Mouse (Mus musculus): ENCODE data around the gene Etv6.

Gene Etv6

DNA sequence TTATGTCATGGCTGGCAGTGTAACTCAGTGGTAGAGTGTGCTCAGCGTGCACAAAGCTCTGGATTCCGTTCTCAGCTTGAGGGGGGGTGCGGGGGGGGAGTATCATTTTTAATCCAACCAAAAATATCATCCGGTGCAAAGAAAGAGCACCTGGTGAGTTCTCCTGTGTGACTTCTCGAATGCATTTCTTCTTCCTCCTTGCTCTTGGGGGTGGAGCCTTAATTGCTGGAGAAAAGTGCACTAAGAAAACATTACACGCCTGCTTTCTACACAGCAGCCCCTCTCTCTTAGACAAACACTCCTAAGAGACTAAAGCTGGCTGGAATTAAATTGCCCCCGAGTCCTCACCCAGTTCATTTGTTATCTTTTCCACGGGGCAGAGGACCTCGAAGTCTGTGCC lies 139.6 kb downstream of the Etv6 start:
- no peak for DNase-seq

DNA sequence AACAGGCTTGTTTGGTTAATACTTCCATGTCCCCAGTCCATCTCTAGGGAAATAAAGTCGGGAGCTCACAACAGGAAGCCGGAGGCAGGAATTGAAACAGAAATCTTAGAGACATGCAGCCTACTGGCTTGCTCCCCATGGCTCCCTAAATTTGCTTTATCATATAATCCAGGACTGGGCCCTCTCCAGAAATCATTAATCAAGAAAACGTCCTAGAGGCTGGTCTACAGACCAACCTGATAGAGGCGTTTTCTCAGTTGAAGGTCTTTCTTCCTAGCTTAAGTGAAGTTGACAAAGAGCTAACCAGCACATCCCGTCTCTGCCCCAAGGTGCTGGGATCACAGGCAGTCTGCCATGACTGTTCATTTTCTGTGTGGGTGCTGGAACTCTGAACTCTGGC lies 141.7 kb downstream of the Etv6 start:
- no peak for DNase-seq

DNA sequence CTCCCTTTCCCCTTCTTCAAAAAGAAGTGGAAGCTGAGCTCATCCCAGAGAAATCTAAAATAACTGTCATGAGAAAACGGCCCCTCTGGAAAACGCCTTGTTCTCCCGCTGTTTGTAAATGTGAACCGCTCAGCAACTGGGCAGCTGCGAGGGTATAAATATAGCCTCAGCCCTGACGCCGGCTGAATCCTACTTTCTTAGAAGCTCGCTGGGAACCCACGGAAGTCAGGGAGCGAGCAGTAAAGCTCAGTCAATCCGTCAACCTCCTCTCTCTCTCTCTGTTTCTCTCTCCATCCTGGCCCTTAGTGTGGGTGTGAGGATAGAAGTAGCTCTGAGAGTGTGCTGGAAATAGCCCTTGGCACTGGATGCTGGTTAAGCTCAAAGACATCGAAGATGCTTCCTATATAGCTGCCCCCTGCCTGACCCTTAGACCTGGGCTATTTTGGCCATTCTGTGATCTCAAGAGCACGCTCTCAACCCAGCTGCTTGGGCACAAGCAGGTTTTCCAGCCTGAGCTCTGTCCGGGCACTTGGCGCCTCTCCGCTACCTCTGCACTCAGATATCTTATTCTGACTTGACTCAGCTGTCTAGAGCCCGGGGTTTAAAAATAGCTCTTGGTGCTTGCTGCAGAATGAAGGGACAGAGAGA lies 146.9 kb downstream of the Etv6 start:
- DNase-seq = no peak

DNA sequence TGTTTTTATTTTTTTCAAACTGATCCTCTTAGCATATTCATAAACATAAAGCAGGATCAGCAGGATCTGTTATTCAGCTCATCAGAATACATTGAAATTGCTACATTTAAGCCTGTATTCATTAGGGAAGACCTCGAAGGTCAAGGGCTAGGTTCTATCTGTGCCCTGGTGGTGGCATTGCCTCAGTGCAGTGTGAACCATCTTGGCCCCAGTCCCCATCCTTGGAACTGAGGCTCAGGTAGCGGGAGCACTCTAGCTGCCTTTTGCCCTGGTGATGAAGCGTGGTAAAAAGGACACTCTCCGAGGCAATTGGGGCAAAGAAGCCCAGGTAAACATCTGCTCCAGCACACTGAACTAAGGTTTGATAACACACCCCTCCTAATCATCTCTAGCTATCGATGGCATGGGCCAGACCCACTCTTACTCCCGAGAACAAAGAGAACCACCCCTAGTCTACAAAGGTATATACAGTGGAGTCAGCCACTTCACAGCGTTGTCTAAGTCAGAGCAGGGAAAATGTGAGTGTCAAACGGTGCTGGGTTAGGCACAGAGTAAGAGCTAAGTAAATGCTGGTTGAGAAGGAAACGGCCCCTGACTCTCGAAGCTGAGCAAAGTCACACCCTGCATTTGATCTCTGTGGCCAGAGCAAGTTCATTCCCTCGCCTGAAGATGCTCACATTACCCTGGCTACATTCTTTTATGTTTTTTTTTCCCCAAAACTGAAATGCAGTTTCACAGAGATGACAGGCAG lies 148.3 kb downstream of the Etv6 start:
- DNase-seq = no peak

DNA sequence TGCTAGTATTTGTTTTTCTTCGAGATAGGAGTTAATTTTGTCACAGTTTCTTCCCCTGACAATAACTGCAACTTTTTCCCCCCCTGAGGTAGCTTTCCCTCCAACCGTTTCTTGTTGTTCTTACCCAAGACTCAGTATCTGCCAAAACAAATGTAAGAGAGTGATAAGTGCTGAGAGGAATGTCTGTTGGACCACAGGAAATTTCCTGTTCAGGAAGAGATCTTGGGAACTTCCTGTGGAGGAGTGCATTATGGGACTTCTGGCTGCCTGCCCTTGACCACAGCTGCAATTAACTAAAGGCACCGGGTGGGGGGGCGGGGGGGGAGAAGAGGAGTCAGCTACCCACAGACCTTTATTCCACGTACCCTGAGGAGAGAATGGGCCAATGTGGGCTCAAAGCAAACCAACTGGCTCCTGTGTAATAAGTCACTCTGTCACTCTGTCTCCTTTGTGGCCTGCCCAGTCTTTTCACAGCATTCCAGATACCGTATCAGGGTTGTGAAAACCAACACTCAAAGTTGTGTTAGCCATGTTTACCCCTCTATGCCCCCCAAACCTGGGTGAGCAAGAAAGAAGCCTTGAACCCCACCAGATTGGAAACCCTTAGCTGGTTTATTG lies 150.9 kb downstream of the Etv6 start:
- DNase-seq = peak; percentile 71

DNA sequence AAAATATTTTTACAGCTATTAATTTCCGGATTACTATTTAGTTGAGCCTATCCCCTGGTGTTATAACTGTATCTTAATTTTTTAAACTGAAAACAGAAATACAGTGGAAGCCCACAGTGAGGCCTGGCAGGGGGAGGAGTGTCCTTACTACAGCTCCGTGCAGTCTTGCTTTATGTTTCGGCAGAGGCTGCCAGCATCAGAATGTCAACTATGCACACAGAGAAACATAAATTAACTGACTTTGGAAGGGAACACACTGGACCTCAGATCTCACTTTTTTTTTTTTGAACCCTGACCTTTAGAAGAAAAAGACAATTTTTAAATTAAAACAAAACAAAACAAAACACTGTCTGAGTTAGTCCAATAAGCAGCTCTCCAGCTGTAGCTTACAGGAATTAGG lies 153.2 kb downstream of the Etv6 start:
- no peak for DNase-seq

DNA sequence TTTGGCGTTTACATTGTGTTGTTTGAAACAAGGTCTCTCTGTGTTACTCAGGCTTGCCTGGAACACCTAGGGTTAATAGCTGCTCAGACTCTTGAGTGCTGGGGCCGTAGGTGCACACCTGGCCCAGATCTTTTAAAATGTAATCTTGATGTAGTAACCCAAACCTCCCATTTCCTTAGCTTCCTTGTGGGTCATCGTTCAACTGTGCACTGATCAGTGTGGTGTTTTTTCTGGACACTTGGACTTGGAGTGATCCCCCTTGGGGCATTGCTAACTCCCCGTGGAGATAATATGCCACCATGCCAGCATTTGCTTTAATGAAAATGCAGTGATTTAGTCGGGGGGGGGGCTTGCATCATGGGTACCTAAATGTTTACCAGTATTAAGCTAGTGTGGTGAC lies 153.7 kb downstream of the Etv6 start:
- no peak for DNase-seq

DNA sequence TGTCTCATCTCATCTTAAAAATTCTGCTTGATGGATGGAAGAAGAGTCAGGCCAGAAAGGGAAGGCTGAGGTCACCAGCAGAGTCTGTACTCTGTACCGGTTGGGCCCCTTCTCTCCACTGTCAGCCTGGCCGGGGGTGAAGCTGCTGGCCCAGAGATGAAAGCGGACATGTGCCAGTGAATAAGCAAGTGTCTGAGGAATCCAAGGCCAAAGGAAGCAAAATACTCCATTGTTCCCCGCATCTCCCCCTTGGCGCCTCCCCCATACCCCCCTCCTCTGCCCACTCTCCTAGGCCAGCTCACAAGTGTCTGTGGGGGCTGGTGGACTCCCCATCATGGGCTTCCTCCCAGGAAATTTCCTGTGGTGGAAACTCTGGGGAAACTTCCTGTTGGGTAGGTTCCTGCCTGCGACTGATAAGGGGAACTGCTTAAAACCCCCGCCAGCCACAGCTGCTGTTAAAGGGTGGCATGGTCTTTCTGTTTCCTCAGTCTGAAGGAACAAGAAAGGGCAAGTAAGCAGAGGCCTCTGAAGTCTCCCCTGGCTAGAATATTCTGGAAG lies 154.2 kb downstream of the Etv6 start:
- DNase-seq = peak; percentile 70

DNA sequence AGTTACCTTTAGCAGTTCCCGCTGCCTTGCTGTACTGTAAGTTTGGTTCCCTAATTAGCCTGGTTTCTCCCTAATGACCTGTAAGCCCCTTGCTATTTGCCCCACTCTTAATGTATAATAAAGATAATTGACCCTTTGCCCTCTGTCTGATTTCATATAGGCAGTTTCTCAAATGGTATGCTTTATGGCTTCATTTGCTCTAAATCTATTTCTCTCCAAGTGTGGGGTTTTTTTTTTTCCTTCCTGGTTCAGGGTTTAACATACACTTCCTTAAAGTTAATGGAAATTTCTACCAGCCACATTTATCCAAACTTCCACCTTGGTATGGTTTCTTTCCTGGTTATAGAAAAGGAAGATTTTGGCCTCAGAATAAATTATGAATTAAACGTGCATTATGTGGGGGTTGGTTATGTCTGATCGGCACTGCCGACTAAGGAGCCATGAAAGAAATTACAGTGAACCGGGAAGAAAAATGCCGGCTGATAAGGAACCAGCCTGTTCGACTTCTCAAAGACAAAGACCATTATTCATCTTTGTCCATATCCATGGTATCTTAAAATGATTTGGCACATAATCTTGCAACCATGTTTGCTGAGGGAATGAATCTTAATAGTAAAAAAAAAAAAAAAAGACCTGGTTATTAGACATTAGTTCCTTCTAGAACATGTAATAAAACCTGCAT lies 155.2 kb downstream of the Etv6 start:
- no peak for DNase-seq

DNA sequence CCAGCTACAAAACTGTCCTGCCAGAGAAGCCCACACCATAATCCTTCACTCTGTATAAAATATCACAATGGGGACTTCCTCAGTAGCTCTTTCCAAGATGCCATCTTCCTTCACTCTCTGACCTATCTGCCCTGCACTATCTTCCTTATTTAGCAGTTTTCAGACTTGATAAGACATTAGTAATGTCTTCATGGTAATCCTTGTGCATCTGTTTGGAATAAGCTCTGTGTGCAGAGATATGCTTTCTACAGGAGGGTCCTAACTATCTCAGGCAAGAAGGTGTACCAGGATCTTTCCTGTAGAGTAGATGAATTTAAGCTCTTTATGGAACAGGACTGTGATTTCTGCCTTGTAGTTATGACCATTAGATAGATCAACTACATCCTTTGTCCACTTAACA lies 157.2 kb downstream of the Etv6 start:
- no peak for DNase-seq

DNA sequence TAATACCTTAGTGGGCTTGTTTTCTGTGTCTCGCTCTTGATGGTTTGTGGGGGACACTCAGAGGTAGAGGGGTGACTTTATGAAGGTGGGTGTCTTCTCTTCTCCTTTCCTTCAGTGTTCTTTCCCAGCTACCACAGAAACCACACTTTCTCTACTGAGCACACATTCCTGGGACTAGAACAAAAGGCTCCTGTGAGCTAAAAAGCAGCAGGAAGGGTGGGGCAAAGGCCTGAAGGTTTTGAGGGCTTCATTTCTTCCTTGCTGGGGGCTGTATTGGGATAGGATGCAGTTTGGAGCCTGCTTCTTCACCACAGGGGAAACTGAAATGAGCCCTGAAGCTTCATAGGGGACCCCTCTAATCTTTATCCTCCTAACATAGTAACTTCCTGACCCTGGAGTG lies 164.4 kb downstream of the Etv6 start:
- no peak for DNase-seq

DNA sequence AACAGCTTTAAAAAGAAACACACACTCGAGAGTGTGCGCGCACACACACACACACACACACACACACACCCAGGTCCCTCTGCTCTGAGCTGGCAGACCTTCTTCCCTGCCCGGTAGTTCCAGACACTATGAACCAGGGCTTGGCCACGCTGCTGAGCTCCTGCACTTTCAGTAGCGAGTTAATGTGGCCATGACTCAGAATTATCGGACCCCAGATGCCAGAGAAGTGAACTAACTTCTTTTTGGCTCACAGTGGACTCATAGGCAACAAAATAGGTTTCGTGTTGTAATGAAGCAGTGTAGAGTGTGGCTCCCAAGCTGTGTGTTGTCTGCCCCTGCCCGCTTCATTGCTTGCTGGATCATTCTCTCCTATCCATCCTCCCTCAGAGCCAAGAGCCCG lies 165.1 kb downstream of the Etv6 start:
- no peak for DNase-seq

DNA sequence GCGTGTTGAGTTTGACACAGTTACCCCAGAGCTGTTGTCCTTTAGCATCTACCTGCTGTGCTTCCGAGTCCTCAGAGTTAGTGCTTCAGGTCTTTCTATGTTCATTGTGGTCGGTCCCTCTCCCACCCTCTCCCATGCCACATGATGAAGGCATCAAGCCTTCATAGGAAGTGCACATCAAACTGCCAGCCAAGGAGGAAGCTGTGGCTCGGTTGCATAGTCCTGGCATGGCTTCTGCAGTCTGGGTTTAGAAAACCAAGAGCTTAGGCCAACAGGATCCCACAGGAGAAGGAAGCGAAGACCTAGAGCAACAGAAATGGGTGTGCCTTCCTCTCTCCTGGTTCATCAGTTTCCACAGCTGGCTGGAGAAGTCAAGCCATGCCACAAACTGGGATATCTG lies 166.7 kb downstream of the Etv6 start:
- DNase-seq = peak; percentile 61

DNA sequence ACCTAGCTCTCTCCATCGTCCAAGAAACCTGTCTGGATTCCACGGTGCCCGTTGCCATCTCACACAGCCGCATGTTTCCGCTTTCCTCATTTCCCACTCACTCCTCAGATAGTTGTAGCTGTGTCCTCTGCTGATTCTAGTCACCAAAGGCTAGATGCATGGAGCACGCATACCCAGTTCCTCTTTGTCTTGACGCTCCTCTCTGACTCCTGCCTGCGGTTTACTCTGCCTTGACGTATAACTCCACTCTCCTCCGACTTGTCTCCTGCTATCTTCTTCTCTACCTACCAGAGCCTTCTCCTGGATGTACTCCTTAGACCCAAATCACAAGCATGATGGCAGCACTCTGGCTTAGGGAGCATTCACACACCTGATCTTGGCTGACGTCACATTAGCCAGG lies 169.7 kb downstream of the Etv6 start:
- no peak for DNase-seq

DNA sequence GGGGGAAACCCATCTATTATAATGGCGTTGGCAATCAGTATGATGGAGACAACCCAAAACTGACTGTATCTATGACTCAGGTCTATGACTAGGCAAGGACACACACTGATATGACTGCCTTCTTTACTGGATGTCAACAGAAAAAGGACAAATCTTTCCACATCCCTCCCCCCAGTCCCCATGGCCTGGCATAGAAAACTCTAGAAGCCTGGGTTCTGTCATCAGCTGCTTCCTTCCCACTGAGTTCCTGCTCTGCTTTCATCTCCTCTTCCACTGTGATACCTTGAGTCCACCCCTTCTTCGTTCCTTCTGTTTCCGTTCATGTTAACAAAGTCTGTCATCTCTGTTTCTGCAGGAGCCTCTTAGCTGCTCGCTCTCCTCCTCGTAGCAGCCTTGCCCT lies 170.2 kb downstream of the Etv6 start:
- DNase-seq = no peak

DNA sequence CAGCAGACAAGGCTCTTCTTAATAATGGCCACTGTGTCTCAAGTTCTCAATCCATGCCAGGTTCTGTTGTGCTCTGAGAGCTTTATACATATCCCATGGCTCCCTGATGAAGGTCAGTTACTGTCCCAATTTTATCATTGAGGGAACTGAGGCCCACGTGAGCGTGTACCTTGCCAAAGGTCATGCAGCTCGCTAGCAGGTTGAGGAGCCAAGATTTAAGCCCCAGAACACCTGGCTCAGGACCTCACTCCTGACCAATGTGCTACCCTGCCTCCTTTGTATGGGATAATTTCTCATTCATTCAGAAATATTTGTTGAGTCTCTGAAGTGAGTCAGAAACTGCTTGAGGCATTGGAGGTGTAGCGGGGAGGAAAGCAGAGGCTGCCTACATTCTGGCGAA lies 170.8 kb downstream of the Etv6 start:
- DNase-seq = no peak

DNA sequence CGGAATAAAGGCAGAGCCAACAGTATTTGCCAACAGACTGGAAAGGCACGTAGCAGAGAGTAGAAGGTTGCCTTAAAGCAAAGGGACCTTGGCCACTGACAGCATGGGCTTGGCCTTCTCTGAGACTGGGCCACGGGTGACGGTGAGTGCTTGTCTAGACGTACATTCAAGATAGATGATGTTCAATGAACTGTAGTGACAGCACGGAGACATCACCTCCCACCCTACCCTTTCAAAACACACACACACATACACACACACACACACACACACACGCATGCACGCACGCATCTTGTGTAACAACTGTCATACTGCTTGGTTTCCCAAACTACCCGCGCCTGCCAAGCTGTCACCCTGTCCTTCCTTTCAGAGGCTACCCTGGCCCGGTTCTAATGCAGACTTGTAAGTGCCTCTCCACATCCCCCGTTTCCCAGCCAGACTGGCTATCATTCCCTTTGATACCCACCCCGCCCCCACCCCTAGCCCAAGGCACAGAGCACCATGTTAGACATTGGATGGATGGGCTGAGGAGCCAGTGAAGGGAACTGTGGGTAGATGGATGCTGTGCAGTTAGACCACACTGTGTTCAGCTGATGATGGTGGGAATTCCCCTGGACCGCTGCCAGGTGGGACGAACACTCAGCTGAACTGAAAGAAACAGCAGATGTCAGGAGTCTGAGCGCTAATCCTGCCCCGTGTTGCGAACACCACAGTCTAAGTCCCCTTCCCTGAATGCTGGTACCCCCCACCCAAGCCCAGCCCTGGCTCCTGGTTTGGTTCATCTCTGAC lies 172.1 kb downstream of the Etv6 start:
- DNase-seq = peak; percentile 56

DNA sequence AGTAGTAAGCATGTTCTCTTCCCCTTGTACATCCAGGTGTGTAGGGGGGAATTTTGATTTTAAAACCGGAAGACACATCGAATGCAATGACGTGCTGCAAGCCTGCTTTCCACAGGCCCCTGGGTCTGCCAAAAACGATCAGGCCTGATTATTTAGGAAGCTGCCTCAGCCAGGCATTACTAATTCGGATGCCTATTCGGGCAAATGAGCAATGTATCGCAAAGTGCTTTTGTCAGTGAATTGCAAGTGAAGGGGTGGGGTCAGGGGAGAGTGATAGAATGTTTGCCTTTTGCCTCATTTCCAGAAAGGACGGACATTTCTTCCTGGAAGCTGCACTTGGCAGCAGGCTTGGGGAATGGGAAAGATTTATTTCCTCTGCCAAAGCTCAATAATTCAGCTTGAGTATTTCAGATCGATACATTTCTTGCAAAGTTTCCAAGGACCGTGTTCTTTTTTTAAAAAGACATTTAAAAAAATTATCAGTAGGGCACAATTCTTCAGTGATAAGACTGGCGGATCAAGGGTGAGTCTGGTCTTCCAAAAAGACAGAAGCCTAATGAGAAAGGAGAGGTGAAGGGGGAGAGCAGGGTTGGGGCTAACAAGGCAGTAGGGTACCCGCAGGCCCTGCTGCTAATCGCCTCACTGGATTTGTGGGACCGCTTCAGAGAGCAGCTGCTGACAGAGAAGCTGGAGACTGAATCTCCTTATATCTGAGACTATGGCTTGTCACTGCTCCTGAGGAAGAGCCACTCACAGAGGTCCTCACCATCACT lies 172.9 kb downstream of the Etv6 start:
- DNase-seq = no peak

DNA sequence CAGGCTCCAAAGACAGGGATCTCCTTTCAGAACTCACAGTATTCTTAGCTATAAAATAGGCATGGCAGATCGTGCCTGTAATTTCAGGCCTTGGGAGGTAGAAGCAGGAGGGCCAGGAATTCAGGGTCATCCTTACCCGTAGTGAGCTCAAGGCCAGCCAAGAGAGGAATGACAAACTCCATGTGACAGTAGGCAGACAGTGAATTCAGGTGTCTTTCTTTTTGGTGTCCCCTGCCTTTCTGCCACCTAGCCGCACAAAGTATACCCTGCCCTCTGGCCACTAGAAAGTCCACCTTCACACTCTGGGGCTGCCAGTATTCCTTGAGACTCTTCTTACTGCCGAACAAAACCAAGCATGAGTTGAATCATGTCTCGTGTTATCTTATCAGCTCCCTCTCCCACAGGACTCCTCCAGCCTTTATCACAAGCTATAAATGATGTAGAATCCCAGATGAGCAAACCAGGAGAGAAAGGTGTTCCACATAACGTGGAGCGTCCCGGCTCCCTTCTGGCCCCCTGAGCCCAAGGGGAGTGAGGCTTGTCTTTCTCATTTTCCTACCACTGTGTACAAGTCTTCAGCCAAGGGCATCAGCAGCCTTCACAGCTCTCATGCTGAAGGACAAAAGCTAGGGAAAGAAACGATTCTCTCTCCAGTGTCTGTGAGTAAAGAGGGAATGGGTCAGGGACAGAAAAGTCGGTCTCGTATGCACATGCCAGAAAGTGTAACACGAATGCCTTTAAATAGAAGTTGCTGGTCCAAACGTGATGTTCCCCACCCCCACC lies 175.4 kb downstream of the Etv6 start:
- no peak for DNase-seq

DNA sequence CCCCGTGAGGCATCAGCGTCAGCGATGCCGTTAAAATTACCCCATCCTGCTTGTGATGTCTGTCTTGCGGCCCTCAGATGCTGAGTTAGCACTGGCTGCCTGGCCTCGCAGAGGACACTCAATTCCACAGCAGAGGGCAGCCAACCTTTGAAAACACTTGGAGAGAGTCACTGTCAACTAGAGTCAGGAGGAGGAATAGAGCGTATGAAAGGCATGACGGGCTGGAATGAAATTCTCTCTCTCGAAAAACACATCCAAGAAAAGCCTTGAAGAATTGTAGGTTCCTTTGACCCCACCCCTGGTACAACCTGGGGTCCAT lies 175.9 kb downstream of the Etv6 start:
- no peak for DNase-seq

DNA sequence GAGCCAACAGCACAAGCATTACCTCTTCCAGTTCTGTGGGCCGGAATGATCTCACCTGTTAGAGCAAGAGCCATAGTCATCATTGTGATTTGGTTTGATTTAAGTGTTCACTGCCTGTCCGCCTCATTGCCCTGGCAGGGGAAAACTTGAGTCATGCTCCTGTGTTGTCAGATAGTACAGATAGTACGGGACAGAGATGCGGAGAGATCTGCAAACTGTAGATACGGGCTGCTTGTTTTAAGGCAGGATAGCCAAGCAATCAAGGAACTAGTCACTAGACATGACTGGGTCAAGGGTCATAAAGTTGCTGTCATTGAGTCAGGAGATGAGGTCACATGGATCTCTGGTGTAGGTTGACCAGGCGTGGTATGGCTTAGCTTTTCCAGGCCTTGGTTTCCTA lies 182.2 kb downstream of the Etv6 start:
- DNase-seq = peak; percentile 44
